Mouse (Mus musculus): Measurements from ENCODE around the gene Calr4. TPM values are rescaled to one million over a fixed set of nuclear protein-coding genes. Genes with fewer than 3 reads are reported as not detected.
A peak's percentile ranks its signal among the peaks of the same experiment; 100 is the strongest.

The Calr4 gene
- polyA plus RNA-seq, 1 experiment from 2014 or later, result 0.15 TPM

GRCm38 (mm10) chr4:109281161-109281560, 46.9 kb downstream of the Calr4 start:
- Histone ChIP-seq H3K4me1 (peaks cover 15% of the 10 kb centered on the region), H3K9me3 (no peaks in the 10 kb centered on the region), H3K27ac (no peak overlapping the region), H3K9ac (peak overlapping the region; percentile 85), H3K4me2 (peak overlapping the region; percentile 86), H3K27me3 (no peaks in the 10 kb centered on the region), H3K4me3 (peak overlapping the region; percentile 84), H3K36me3 (0 out of 2 replicates have a peak, but pooled peaks cover 4% of the 10 kb centered on the region)
- ATAC-seq (ENCODE audit: insufficient number of reproducible peaks, insufficient read depth, low FRiP score, low TSS enrichment, low read depth), result no peak
- WGBS, result 6% methylated on average over 4 of the region's 4 CpGs

GRCm38 (mm10) chr4:109281946-109282345, 47.7 kb downstream of the Calr4 start:
- no peak for ATAC-seq (ENCODE audit: insufficient number of reproducible peaks, insufficient read depth, low FRiP score, low TSS enrichment, low read depth)
- 74% methylated on average over 1 of the region's 1 CpGs for WGBS
- H3K4me2 ChIP-seq, result peak overlapping the region; percentile 86; the same call in 1 of the 2 replicates

GRCm38 (mm10) chr4:109294629-109295028, 60.3 kb downstream of the Calr4 start:
- no peak overlapping the region for H3K9ac ChIP-seq
- H3K27ac ChIP-seq, result no peak overlapping the region
- H3K36me3 ChIP-seq, result 0 out of 2 replicates have a peak, but pooled peaks cover 7% of the 10 kb centered on the region
- no peak for ATAC-seq (ENCODE audit: insufficient number of reproducible peaks, insufficient read depth, low FRiP score, low TSS enrichment, low read depth)
- H3K4me3 ChIP-seq, result no peak overlapping the region
- H3K4me2 ChIP-seq, result no peak overlapping the region
- H3K27me3 ChIP-seq, result no peaks in the 10 kb centered on the region
- no peaks in the 10 kb centered on the region for H3K4me1 ChIP-seq
- H3K9me3 ChIP-seq, result no peaks in the 10 kb centered on the region

More at GRCm38 (mm10) chr4:109281946-109282345, 47.7 kb downstream of the Calr4 start:
- H3K4me3 ChIP-seq, result no peak overlapping the region
- H3K4me1 ChIP-seq, result peaks cover 15% of the 10 kb centered on the region
- no peaks in the 10 kb centered on the region for H3K27me3 ChIP-seq
- no peak overlapping the region for H3K9ac ChIP-seq
- H3K36me3 ChIP-seq, result 0 out of 2 replicates have a peak, but pooled peaks cover 4% of the 10 kb centered on the region
- no peaks in the 10 kb centered on the region for H3K9me3 ChIP-seq
- no peak overlapping the region for H3K27ac ChIP-seq

- no peaks in the 10 kb centered on the region for H3K4me1 ChIP-seq
- no peak overlapping the region for H3K9ac ChIP-seq
- no peaks in the 10 kb centered on the region for H3K27me3 ChIP-seq
- WGBS, result 76% methylated on average over 2 of the region's 2 CpGs
- no peak for ATAC-seq (ENCODE audit: insufficient number of reproducible peaks, insufficient read depth, low FRiP score, low TSS enrichment, low read depth)
- no peak overlapping the region for H3K4me2 ChIP-seq
- no peak overlapping the region for H3K27ac ChIP-seq
- no peaks in the 10 kb centered on the region for H3K9me3 ChIP-seq
- H3K36me3 ChIP-seq, result 0 out of 2 replicates have a peak, but pooled peaks cover 7% of the 10 kb centered on the region
- H3K4me3 ChIP-seq, result no peak overlapping the region
Observed at GRCm38 (mm10) chr4:109296510-109296909, 62.2 kb downstream of the Calr4 start.

- Histone ChIP-seq H3K27me3 (no peaks in the 10 kb centered on the region), H3K4me3 (no peak overlapping the region), H3K27ac (no peak overlapping the region), H3K36me3 (0 out of 2 replicates have a peak, but pooled peaks cover 7% of the 10 kb centered on the region), H3K4me1 (no peaks in the 10 kb centered on the region), H3K9ac (no peak overlapping the region), H3K4me2 (no peak overlapping the region), H3K9me3 (no peaks in the 10 kb centered on the region)
- ATAC-seq (ENCODE audit: insufficient number of reproducible peaks, insufficient read depth, low FRiP score, low TSS enrichment, low read depth), result no peak
Observed at GRCm38 (mm10) chr4:109299136-109299535, 64.9 kb downstream of the Calr4 start.

Other genes starting within 250 kb of the Calr4 start
- 77.2 and 80.0 TPM in 2 replicates for gene Nrd1, start 233.8 kb upstream of the Calr4 start, polyA plus RNA-seq (2015; fragmentation: Nextera tagmentation; extraction: Ambion mirVana)
- gene Osbpl9, start 32.2 kb upstream of the Calr4 start, polyA plus RNA-seq (2015; fragmentation: Nextera tagmentation; extraction: Ambion mirVana), result 67.9 and 68.2 TPM in 2 replicates
- 42.9 and 43.2 TPM in 2 replicates for gene Eps15, start 45.8 kb downstream of the Calr4 start, polyA plus RNA-seq (2015; fragmentation: Nextera tagmentation; extraction: Ambion mirVana)
- 4.6 and 4.9 TPM in 2 replicates for gene Ttc39a, start 172.1 kb downstream of the Calr4 start, polyA plus RNA-seq (2015; fragmentation: Nextera tagmentation; extraction: Ambion mirVana)